Mouse (Mus musculus) ovary, postnatal 36 days (tissue): ENCODE measurements around the gene Plekhf1.

Experiments
- DNase-seq: peaks from one replicate; pipeline ENCODE4 v3.0.0; 2022; ENCODE audit warnings: low spot score, mixed read lengths

The Plekhf1 gene

GRCm38 (mm10) chr7:38218631-38219367 is 9.0 kb downstream of the Plekhf1 start:
- DNase-seq: no peak

- peak; percentile 75 for DNase-seq
Measured at GRCm38 (mm10) chr7:38217417-38218171, 10.2 kb downstream of the Plekhf1 start.

- no peak for DNase-seq
Measured at GRCm38 (mm10) chr7:38215697-38216096, 12.1 kb downstream of the Plekhf1 start.

GRCm38 (mm10) chr7:38215281-38215680 is 12.5 kb downstream of the Plekhf1 start:
- no peak for DNase-seq

- DNase-seq: no peak
Measured at GRCm38 (mm10) chr7:38214473-38215214, 13.2 kb downstream of the Plekhf1 start.

- DNase-seq: no peak
Measured at GRCm38 (mm10) chr7:38212651-38213062, 15.2 kb downstream of the Plekhf1 start.

GRCm38 (mm10) chr7:38209478-38210152 is 18.2 kb downstream of the Plekhf1 start:
- no peak for DNase-seq

- DNase-seq: no peak
Measured at GRCm38 (mm10) chr7:38208969-38209368, 18.8 kb downstream of the Plekhf1 start.

- no peak for DNase-seq
Measured at GRCm38 (mm10) chr7:38206564-38206963, 21.3 kb downstream of the Plekhf1 start.

GRCm38 (mm10) chr7:38205801-38206200 is 22.0 kb downstream of the Plekhf1 start:
- no peak for DNase-seq

GRCm38 (mm10) chr7:38204314-38204713 is 23.5 kb downstream of the Plekhf1 start:
- DNase-seq: no peak

GRCm38 (mm10) chr7:38201290-38201658 is 26.5 kb downstream of the Plekhf1 start:
- no peak for DNase-seq

- peak; percentile 84 for DNase-seq
Measured at GRCm38 (mm10) chr7:38200606-38201289, 27.1 kb downstream of the Plekhf1 start.

GRCm38 (mm10) chr7:38199907-38200605 is 27.8 kb downstream of the Plekhf1 start:
- DNase-seq: no peak

GRCm38 (mm10) chr7:38191571-38191970 is 36.2 kb downstream of the Plekhf1 start:
- no peak for DNase-seq

- no peak for DNase-seq
Measured at GRCm38 (mm10) chr7:38191146-38191545, 36.7 kb downstream of the Plekhf1 start.

GRCm38 (mm10) chr7:38190056-38190835 is 37.6 kb downstream of the Plekhf1 start:
- no peak for DNase-seq

- DNase-seq: no peak
Measured at GRCm38 (mm10) chr7:38189136-38189982, 38.5 kb downstream of the Plekhf1 start.
